Mouse (Mus musculus) spleen, adult 2 months (tissue): ENCODE measurements around the gene Hmgcll1. TPM values are rescaled to one million over a fixed set of nuclear protein-coding genes. Genes with fewer than 3 reads are reported as not detected.
"Not testable (repeated sequence)": the region's sequence is repeated elsewhere in the genome, so short reads cannot be mapped to it uniquely, and the experiment has no call there.

Experiments
- DNase-seq, 2 experiments: peaks; one replicate each; pipeline versions ENCODE4 v3.0.0 to v3.0.0-alpha.2; 2012 to 2021; ENCODE audit warnings: low spot score in 2 of 2, low read depth in 1 of 2
- H3K27ac ChIP-seq: fragments of 200-500 bp; 2 replicates; pipeline ENCODE4 v1.5.1; 2012; ENCODE audit warnings: low read length, inconsistent platforms; ENCODE audit not compliant: insufficient read depth
- H3K27me3 ChIP-seq: fragments of 200-500 bp; 2 replicates; pipeline ENCODE4 v1.6.1; 2012; ENCODE audit warnings: mild to moderate bottlenecking, moderate library complexity, low read length, inconsistent platforms; ENCODE audit not compliant: control insufficient read depth, insufficient read depth
- H3K36me3 ChIP-seq: fragments of 200-500 bp; 2 replicates; pipeline ENCODE4 v1.6.1; 2012; ENCODE audit warnings: mild to moderate bottlenecking, low read length, inconsistent platforms; ENCODE audit not compliant: control insufficient read depth, insufficient read depth
- H3K4me1 ChIP-seq: fragments of 200-500 bp; 2 replicates; pipeline ENCODE4 v1.6.1; 2011; ENCODE audit warnings: inconsistent platforms; ENCODE audit not compliant: control insufficient read depth, insufficient read depth, insufficient read length
- H3K4me3 ChIP-seq: fragments of 200-500 bp; 2 replicates; pipeline ENCODE4 v1.5.1; 2011; ENCODE audit warnings: mild to moderate bottlenecking, inconsistent platforms; ENCODE audit not compliant: insufficient read depth, insufficient read length; ENCODE audit errors: extremely low read depth
- CTCF ChIP-seq: fragments of 200-500 bp; IDR thresholded peaks from 2 replicates; pipeline ENCODE4 v1.5.1; 2011; ENCODE audit warnings: mild to moderate bottlenecking, inconsistent platforms; ENCODE audit not compliant: insufficient read depth, insufficient read length, insufficient replicate concordance; ENCODE audit errors: extremely low read depth
- POLR2A ChIP-seq: fragments of 200-500 bp; IDR thresholded peaks from 2 replicates; pipeline ENCODE4 v1.6.1; 2011; ENCODE audit warnings: low read depth, low read length, inconsistent platforms
- WGBS: fragments of 180-500 bp; shearing (Covaris S2); methylation state at CpG from one replicate; pipeline ENCODE4 v1.1.7; 2018; 5-methylcytosine and 5-hydroxymethylcytosine counted together
- polyA plus RNA-seq: library from polyadenylated mRNA; depleted of rRNA; stranded (reverse); fragments of >200 nt; gene quantifications from 2 replicates; pipeline ENCODE4 v1.2.3, GENCODE M21; 2012

Gene Hmgcll1
- polyA plus RNA-seq, 1 experiment, result 0.05 TPM

DNA sequence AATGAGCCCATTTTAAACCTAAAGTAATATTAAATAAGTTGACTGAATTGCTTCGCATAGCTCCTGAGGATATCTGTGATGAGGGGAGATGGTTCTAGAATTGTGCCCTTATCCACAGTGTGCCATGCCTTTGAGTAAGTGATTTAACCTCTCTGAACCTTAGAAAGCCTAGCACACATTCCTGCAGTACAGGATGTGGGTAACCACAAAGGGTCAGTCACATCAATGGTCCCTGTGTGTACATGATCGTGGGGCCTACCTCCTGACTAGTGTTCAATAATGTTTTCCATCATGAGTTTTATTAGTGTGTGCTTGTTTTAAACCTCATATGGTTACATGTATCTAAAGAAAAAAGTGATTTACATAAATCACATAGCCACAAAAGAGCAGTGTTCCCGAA lies 46.3 kb downstream of the Hmgcll1 start:
- Histone ChIP-seq H3K27ac (no peak overlapping the region), H3K4me3 (no peak overlapping the region), H3K27me3 (no peaks in the 10 kb centered on the region), H3K36me3 (no peaks in the 10 kb centered on the region), H3K4me1 (peaks cover 5% of the 10 kb centered on the region; the same call in 1 of the 2 replicates)
- 32% methylated on average over 3 of the region's 3 CpGs for WGBS
- TF ChIP-seq POLR2A (no peak), CTCF (no peak)
- DNase-seq, result no peak

DNA sequence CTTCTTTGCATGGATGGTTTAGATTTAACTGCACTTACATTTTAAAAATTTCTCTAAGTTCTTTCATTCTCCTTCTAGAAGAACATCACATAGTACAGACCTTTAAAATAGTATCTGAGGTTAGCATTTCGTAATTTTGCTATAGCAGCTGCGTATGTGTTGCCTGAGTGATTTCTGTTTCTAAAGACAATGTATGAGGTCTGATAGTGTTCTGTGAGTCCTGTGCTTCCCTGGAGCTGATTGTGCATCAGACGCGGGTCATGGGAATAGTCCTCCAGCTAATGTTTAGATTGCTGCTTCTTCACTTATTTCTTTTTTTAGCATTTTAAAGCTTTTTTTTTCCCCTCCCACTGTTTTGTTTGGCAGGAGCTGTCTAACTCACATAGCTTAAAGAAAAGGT lies 46.8 kb downstream of the Hmgcll1 start:
- H3K4me1 ChIP-seq, result peaks cover 5% of the 10 kb centered on the region; the same call in 1 of the 2 replicates
- no peak overlapping the region for H3K27ac ChIP-seq
- TF ChIP-seq CTCF (no peak), POLR2A (no peak)
- H3K36me3 ChIP-seq, result no peaks in the 10 kb centered on the region
- DNase-seq, result no peak
- WGBS, result 81% methylated on average over 4 of the region's 4 CpGs
- H3K4me3 ChIP-seq, result no peak overlapping the region
- no peaks in the 10 kb centered on the region for H3K27me3 ChIP-seq

- Histone ChIP-seq H3K4me3 (no peak overlapping the region), H3K27me3 (no peaks in the 10 kb centered on the region), H3K4me1 (peaks cover 5% of the 10 kb centered on the region; the same call in 1 of the 2 replicates), H3K36me3 (no peaks in the 10 kb centered on the region), H3K27ac (no peak overlapping the region)
- no peak for TF ChIP-seq CTCF
- no peak for TF ChIP-seq POLR2A
- WGBS, result 23% methylated on average over 2 of the region's 2 CpGs
- DNase-seq, result no peak
Observed at GRCm38 (mm10) chr9:76064164-76064563, 49.5 kb downstream of the Hmgcll1 start.

DNA sequence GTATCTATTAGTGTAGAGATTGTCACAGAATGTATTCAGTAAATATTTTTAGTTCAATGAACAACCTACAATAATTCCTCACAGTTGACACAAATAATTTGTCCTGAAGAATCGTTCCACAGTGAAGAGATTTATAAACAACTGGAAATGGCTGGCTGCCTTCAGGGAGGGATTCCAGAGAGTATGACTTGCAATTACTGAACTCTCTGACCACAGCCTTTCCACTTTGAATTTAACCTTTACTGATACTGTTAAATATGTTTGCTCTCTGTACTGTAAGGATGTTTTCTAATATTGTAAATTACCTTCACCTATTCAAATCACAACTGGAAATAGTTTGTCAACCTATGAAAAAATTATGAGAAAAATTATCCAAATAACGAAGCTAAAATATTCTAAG lies 76.9 kb downstream of the Hmgcll1 start:
- 63% methylated on average over 2 of the region's 2 CpGs for WGBS
- DNase-seq, result no peak
- Histone ChIP-seq H3K4me1 (no peaks in the 10 kb centered on the region), H3K27me3 (no peaks in the 10 kb centered on the region), H3K4me3 (no peak overlapping the region), H3K36me3 (no peaks in the 10 kb centered on the region), H3K27ac (no peak overlapping the region)
- no peak for TF ChIP-seq CTCF
- no peak for TF ChIP-seq POLR2A

DNA sequence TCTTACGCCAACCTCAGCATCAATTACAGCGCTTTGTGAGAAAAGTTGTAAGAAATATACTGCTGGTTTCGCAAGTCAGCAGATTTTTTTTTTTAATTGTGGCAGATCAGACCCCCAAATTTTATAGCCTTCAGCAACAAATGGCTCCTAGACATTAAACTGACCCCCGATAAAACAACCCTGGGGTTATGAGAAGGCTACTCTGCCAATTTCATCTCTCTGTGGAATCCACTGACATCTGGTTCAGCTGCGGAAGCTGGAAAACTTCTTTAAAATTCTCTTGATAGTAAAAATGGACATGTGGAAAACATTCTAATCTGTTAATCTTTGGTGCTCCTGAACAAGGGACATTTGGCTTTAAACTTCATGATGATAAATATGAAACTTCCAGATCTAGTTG lies 82.6 kb downstream of the Hmgcll1 start:
- H3K36me3 ChIP-seq, result no peaks in the 10 kb centered on the region
- H3K4me3 ChIP-seq, result no peak overlapping the region
- WGBS, result 88% methylated on average over 5 of the region's 5 CpGs
- DNase-seq, result no peak
- H3K27ac ChIP-seq, result no peak overlapping the region
- no peaks in the 10 kb centered on the region for H3K4me1 ChIP-seq
- H3K27me3 ChIP-seq, result no peaks in the 10 kb centered on the region
- TF ChIP-seq POLR2A (no peak), CTCF (no peak)

GRCm38 (mm10) chr9:76099981-76100380 lies 85.3 kb downstream of the Hmgcll1 start:
- Histone ChIP-seq H3K4me3 (no peak overlapping the region), H3K27ac (no peak overlapping the region), H3K27me3 (no peaks in the 10 kb centered on the region), H3K4me1 (no peaks in the 10 kb centered on the region), H3K36me3 (no peaks in the 10 kb centered on the region)
- no peak for TF ChIP-seq POLR2A
- no peak for TF ChIP-seq CTCF
- WGBS, result 83% methylated on average over 3 of the region's 3 CpGs
- no peak for DNase-seq

GRCm38 (mm10) chr9:76104416-76104815 lies 89.8 kb downstream of the Hmgcll1 start:
- H3K27ac ChIP-seq, DNase-seq, H3K4me3 ChIP-seq, H3K27me3 ChIP-seq, H3K36me3 ChIP-seq, H3K4me1 ChIP-seq: not testable (repeated sequence)
- 55% methylated on average over 1 of the region's 1 CpGs for WGBS
